Mouse (Mus musculus) hindbrain, embryonic 11.5 days (tissue): ENCODE data around the gene Cphx3. TPM values are rescaled to one million over a fixed set of nuclear protein-coding genes. Genes with fewer than 3 reads are reported as not detected.
"Not testable (repeated sequence)": the region's sequence is repeated elsewhere in the genome, so short reads cannot be mapped to it uniquely, and the experiment has no call there.

ENCODE experiments used
- ATAC-seq: fragments of 200-750 bp; cut with Nextera tagmentation; 2 replicates; pipeline ENCODE4 v1.8.0; 2017; ENCODE audit warnings: mild to moderate bottlenecking, moderate TSS enrichment, moderate library complexity; ENCODE audit not compliant: low FRiP score
- DNase-seq: peaks from one replicate; pipeline ENCODE4 v3.0.0-alpha.2; 2015; ENCODE audit warnings: low spot score
- H3K27ac ChIP-seq: fragments of 300-500 bp; sonication (generic); 2 replicates; pipeline ENCODE4 v1.5.1; 2014; ENCODE audit warnings: mild to moderate bottlenecking, low read depth, low read length
- H3K27me3 ChIP-seq: fragments of 300-500 bp; sonication (generic); 2 replicates; pipeline ENCODE4 v1.6.1; 2014; ENCODE audit warnings: mild to moderate bottlenecking, low read length, moderate library complexity, mixed read lengths; ENCODE audit not compliant: control insufficient read depth, insufficient read depth
- H3K36me3 ChIP-seq: fragments of 300-500 bp; sonication (generic); 2 replicates; pipeline ENCODE4 v1.6.1; 2014; ENCODE audit warnings: mild to moderate bottlenecking, low read length, moderate library complexity, mixed read lengths; ENCODE audit not compliant: control insufficient read depth, insufficient read depth
- H3K4me1 ChIP-seq: fragments of 300-500 bp; sonication (generic); replicated peaks from 2 replicates; pipeline ENCODE4 v1.6.1; 2014; ENCODE audit warnings: low read length, mixed read lengths; ENCODE audit not compliant: control insufficient read depth, insufficient read depth
- H3K4me2 ChIP-seq: fragments of 300-500 bp; sonication (generic); replicated peaks from 2 replicates; pipeline ENCODE4 v1.6.1; 2014; ENCODE audit warnings: mild to moderate bottlenecking, low read depth, low read length
- H3K4me3 ChIP-seq: fragments of 300-500 bp; sonication (generic); 2 replicates; pipeline ENCODE4 v1.5.1; 2014; ENCODE audit warnings: low read depth, low read length
- H3K9ac ChIP-seq: fragments of 300-500 bp; sonication (generic); 2 replicates; pipeline ENCODE4 v1.6.1; 2014; ENCODE audit warnings: low read depth, low read length
- H3K9me3 ChIP-seq: fragments of 300-500 bp; sonication (generic); 2 replicates; pipeline ENCODE4 v1.6.1; 2016; ENCODE audit warnings: low read length; ENCODE audit not compliant: control insufficient read depth
- WGBS: fragments of 180-500 bp; shearing (Covaris S2); extraction: QIAGEN DNeasy Blood & Tissue Kit; methylation state at CpG from one replicate; pipeline ENCODE4 v1.1.7; 2014; 5-methylcytosine and 5-hydroxymethylcytosine counted together
- polyA plus RNA-seq: library from polyadenylated mRNA; unstranded; fragments of >200 nt; fragmentation: Nextera tagmentation; extraction: Ambion mirVana; gene quantifications from 2 replicates; pipeline ENCODE4 v1.2.1, GENCODE M21; 2014

Gene Cphx3
- polyA plus RNA-seq, 1 experiment from 2014 or later: not detected

- not testable (repeated sequence) for H3K4me2 ChIP-seq, H3K27ac ChIP-seq, H3K4me3 ChIP-seq, DNase-seq, H3K9me3 ChIP-seq, H3K9ac ChIP-seq, H3K36me3 ChIP-seq, H3K27me3 ChIP-seq, H3K4me1 ChIP-seq, ATAC-seq
- no CpG with 5 or more reads among the region's 2 CpGs for WGBS
These were observed 65.0 kb downstream of the Cphx3 start for GRCm38 (mm10) chr14:26147095-26147494.

- H3K27me3 ChIP-seq, ATAC-seq, H3K27ac ChIP-seq, H3K9ac ChIP-seq, DNase-seq, H3K4me1 ChIP-seq, H3K4me2 ChIP-seq, H3K36me3 ChIP-seq, H3K4me3 ChIP-seq, H3K9me3 ChIP-seq: not testable (repeated sequence)
- no CpG with 5 or more reads among the region's 7 CpGs for WGBS
These were observed 73.9 kb downstream of the Cphx3 start for GRCm38 (mm10) chr14:26156032-26156431.

GRCm38 (mm10) chr14:26161156-26161555, 79.1 kb downstream of the Cphx3 start:
- H3K4me2 ChIP-seq, H3K36me3 ChIP-seq, H3K9ac ChIP-seq, H3K27me3 ChIP-seq, H3K9me3 ChIP-seq, H3K4me1 ChIP-seq, DNase-seq, H3K4me3 ChIP-seq, ATAC-seq, H3K27ac ChIP-seq: not testable (repeated sequence)
- WGBS: no CpG with 5 or more reads among the region's 9 CpGs

- H3K4me1 ChIP-seq, H3K27ac ChIP-seq, H3K36me3 ChIP-seq, H3K4me2 ChIP-seq, DNase-seq, H3K4me3 ChIP-seq, ATAC-seq, H3K9me3 ChIP-seq, H3K9ac ChIP-seq, H3K27me3 ChIP-seq: not testable (repeated sequence)
- no CpG with 5 or more reads among the region's 5 CpGs for WGBS
These were observed 80.3 kb downstream of the Cphx3 start for GRCm38 (mm10) chr14:26162423-26162822.

- H3K4me1 ChIP-seq, H3K4me2 ChIP-seq, ATAC-seq, DNase-seq, H3K9me3 ChIP-seq, H3K27ac ChIP-seq, H3K4me3 ChIP-seq, H3K36me3 ChIP-seq, H3K9ac ChIP-seq, H3K27me3 ChIP-seq: not testable (repeated sequence)
- no CpG with 5 or more reads among the region's 12 CpGs for WGBS
These were observed 83.2 kb downstream of the Cphx3 start for GRCm38 (mm10) chr14:26165266-26165665.

- H3K4me2 ChIP-seq, H3K9ac ChIP-seq, H3K36me3 ChIP-seq, DNase-seq, H3K4me1 ChIP-seq, ATAC-seq, H3K4me3 ChIP-seq, H3K9me3 ChIP-seq, H3K27ac ChIP-seq, H3K27me3 ChIP-seq: not testable (repeated sequence)
- no CpG with 5 or more reads among the region's 3 CpGs for whole genome bisulfite sequencing
These were observed 91.9 kb downstream of the Cphx3 start for GRCm38 (mm10) chr14:26173955-26174354.

- no CpG with 5 or more reads among the region's 6 CpGs for WGBS
- not testable (repeated sequence) for H3K9me3 ChIP-seq, H3K4me2 ChIP-seq, H3K36me3 ChIP-seq, ATAC-seq, H3K4me3 ChIP-seq, H3K4me1 ChIP-seq, DNase-seq, H3K27ac ChIP-seq, H3K27me3 ChIP-seq, H3K9ac ChIP-seq
These were observed 92.9 kb downstream of the Cphx3 start for GRCm38 (mm10) chr14:26175028-26175427.

GRCm38 (mm10) chr14:26181660-26182059, 99.6 kb downstream of the Cphx3 start:
- no CpG with 5 or more reads among the region's 10 CpGs for WGBS
- ATAC-seq, H3K9me3 ChIP-seq: not testable (repeated sequence)

GRCm38 (mm10) chr14:26182380-26182779, 100.3 kb downstream of the Cphx3 start, which contains the start of gene Plac9b:
Plac9b (minus strand) TSS chr14:26182480.
- H3K36me3 ChIP-seq, DNase-seq, H3K4me2 ChIP-seq, H3K9me3 ChIP-seq, H3K4me1 ChIP-seq, H3K27me3 ChIP-seq, H3K9ac ChIP-seq, H3K27ac ChIP-seq, H3K4me3 ChIP-seq, ATAC-seq: not testable (repeated sequence)
- WGBS: no CpG with 5 or more reads among the region's 10 CpGs

More at GRCm38 (mm10) chr14:26181660-26182059, 99.6 kb downstream of the Cphx3 start:
- not testable (repeated sequence) for H3K36me3 ChIP-seq, DNase-seq, H3K4me3 ChIP-seq, H3K4me2 ChIP-seq, H3K27me3 ChIP-seq, H3K4me1 ChIP-seq, H3K9ac ChIP-seq, H3K27ac ChIP-seq
